Mouse (Mus musculus) adrenal gland, adult (tissue): ENCODE measurements around the gene Kif14.
A peak's percentile ranks its signal among the peaks of the same experiment; 100 is the strongest.
"Not testable (repeated sequence)": the region's sequence is repeated elsewhere in the genome, so short reads cannot be mapped to it uniquely, and the experiment has no call there.

Experiments
- DNase-seq, 2 experiments: peaks; one replicate each; pipeline ENCODE4 v3.0.0; 2022 to 2023; ENCODE audit warnings: low spot score in 1 of 2; ENCODE audit not compliant: inconsistent age in 2 of 2

Kif14 gene

DNA sequence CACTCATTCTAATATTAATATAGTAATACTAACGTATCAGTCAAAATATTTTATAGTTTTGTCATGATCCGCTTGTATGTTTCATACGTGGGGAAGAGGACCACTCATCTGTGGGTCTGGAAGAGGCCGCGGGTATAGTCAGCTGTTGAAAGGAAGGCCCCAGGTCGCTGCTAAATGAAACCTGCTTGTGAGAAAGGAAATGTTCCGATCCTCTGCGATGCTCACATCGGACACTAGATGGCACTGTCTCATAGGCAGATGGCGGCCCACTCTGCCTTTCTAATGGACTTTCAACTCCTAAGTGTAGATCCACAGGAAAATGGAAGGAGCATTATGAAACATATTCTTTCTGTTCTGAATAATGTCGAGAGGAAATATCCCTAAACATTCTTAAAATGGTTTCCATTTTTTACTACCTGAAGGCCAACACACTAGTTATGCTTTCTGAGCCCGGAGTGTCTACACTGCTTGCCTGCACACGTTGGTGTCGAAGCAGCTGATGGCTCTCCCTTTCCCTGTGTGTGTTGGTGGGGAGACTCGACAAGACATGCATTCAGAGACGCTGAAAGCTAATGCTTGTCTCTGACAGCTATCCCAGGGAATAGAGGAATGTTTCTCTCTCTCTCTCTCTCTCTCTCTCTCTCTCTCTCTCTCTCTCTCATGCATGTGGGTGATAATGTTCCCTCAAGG is 84.9 kb downstream of the Kif14 start:
- peak; percentile 64 to 94 for DNase-seq

DNA sequence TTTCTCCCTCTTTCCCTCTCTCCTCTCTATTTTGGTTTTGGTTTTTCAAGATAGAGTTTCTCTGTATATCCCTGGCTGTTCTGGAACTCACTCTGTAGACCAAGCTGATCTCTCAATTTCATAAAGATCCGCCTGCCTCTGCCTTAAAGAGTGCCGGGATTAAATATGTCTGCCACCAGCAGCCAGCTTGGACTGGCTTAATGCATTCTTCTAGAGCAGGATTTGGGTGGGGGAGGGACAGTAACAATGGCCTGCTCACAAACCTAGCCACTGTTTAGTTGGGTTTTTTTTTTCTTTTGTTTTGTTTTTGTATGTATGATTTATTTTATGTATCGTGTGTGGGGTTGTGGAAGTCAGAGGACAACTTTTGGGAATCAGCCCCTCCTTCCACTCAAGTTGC is 88.5 kb downstream of the Kif14 start:
- DNase-seq, result no peak

DNA sequence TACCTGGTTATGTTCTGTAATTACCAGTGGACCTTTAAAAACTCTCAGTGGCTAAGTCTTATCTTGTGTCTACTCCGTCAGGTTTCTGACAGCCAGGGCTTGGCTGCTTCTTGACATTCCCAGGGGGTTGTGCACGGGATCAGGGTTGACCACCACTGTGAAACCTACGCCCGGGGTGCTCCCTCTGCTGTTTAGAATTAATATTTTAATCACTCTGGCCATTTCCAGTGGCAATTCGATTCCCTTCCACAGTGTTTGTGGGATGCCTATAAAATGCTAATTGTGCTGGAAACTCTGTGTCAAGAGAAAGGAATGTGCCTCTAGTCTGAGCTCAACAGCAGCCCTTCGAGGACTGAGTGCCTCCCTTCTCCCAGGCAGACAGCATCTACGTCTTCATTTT is 89.7 kb downstream of the Kif14 start:
- DNase-seq, result peak in 1 of 2 experiments; percentile 45

DNA sequence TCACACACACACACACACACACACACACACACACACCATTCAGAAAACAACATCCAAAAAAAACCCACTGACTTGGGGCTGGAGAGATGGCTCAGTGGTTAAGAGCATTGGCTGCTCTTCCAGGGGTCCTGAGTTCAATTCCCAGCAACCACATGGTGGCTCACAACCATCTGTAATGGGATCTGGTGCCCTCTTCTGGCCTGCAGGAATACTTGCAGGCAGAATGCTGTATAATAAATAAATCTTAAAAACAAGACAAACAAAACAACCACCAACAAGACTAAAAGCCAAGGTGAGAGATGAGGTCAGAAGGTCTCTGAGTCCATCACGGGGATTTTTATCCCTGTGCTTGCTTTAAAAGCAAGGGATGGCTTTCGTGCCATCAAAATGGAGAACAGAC is 90.5 kb downstream of the Kif14 start:
- not testable (repeated sequence) for DNase-seq

DNA sequence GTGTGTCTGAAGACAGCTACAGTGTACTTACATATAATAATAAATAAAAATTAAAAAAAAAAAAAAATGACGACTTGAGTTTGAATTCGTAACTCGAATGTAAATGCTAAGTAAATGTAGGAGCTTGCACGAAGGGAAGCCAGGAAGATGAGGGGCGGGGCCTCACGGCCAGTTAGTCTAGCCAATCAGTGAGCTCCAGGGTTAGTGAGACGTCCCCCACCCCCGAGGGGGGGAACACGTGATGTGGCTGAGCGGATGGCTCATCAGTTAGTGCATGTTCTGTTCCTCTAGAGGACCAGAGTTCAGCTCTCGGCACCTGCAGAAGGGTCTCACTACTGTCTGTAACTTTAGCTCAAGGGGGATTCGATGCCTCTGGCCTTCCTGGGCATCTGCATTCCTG is 91.3 kb downstream of the Kif14 start:
- DNase-seq, result no peak

DNA sequence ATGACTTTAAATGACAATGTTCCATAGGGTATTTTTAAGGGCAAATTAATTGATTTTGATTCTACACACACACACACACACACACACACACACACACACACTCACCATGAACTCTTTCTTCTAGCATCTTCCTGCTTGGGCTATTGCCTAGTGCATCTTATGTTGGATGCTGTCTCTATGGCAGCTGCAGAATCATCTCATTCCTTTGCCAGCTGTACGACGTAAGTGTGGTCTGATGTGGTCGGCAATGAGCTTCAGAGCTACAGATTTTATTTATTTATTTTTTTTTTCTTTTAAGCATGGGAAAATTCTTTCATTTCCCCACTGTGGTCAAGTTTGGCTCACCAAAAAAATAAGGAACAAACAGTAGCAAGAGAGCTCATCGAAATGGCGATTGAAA is 92.6 kb downstream of the Kif14 start:
- DNase-seq, result no peak

DNA sequence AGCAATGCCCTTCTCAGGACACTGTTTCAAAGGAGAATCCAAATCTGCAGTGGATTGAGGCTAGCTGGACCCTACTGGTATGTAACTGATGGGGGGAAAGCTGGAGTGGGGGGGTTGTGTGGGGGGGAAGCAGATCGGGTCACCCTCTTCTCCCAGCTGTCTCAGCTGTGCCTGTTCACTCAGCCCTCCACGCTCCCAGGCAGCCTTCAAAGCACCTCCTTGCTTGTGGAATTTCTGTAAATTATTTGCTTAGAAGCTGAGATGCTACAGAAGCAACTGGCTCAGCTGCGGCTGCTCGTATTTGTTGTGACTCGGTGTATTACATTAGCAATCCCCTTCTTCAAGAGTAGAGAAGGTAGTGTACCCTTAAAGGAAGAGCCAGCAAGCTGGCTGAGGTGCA is 93.1 kb downstream of the Kif14 start:
- DNase-seq, result no peak

DNA sequence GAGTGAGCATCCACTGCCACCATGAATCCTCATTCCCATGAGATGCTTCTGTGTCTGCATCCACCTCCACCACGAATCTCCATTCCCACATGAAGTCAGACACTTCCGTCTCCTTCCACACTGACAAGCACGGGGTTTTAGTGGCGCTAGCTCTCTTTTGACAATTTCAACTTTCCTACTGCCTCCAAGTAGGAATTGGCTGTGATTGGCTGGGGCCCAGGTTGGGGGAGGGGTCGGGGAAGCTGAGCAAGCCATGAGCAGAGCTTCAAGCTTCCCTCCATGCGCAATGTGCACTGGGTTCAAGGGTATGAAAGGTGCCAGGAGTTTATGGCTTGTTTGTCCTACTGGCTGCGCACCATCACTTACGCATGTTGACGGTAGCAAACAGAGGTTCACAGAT is 93.6 kb downstream of the Kif14 start:
- no peak for DNase-seq

DNA sequence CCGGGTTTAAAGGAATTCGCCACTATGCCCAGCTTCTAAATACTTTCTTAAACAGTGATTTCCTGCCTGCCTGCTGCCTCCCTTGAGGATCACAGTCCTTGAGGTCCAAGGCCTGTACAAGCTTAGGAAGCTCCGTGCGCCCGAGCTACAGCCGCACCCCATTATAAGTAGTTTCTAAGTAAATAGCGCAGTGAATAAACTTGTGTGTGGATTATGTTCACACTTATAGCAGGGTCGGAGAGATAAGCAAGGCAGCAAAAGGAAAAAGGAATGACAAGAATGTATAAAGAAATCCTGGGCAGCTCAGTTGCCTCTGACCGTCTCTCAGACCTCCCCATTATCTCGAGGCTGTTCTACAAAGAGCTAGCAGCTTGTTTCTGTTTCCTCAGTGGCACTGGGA is 95.7 kb downstream of the Kif14 start:
- no peak for DNase-seq

DNA sequence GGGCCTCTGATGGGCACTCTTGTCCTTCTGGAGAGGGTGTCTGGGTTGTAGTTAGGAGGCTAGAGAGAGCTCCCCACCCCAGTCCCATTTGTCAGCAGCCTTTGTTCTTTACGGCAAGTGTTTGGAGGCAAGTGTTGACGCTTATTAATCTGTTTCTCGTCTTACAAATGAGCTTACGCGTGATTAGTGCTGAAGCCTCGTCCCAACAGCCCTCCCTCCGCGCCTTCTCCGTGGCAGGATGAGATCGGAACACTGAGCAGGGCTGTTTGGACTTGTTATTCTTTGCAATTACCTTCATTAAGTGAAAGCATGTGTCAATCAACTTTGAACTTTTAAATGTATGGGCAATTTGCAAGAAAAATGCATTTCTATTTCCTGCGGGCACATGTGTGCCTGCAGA is 97.0 kb downstream of the Kif14 start:
- DNase-seq, result no peak

DNA sequence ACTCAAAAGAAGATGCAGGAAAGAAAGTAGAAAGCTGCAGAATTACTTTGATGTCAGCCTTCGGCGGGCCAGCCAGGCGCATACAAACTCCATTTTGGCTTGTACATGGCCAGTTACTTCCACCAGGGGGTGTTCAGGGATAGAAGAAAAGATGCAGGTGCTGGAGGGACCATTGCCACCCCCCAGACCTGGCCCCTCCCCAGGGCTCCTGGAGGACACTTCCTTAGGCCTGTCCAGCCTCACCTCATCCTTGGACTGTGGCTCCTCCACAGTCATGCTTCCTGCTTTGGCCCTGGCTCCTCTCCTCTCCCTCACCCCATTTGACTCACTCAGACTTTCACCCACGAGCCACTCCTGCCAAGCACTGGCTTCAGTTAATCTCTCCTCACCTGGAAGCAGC is 98.8 kb downstream of the Kif14 start:
- no peak for DNase-seq

DNA sequence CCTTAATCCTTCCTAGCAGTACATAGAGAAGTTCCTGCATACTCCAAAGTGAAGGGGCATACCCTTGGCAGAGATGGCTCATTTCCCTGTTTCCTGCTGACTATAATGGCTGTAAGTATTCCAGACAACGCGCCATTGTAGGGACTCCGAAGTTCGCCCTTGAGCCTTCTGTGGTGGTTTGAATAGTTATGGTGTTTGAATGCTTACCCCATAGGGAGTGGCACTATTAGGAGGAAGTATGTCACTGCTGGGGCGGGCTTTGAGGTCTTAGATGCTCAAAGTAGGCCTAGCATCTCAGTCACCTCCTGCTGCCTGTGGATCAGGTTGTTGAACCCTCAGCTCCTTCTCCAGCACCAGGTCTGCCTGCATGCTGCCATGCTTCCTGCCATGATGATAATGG is 100.2 kb downstream of the Kif14 start:
- DNase-seq, result no peak

DNA sequence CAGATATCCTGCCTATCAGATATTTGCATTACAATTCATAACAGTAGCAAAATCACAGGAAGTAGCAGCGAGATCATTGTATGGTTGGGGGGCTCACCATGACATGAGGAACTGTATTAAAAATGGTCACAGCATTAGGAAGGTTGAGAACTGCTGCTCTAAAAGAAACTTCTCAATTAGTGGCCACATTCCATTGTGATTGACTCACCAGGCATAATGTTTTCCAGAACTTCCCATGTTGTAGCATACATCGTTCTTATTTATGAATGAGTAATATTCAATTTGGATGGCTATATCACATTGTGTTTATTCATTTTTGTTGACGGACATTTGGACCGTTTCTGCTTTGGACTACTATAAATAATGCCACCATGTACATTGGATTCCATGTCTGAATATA is 101.5 kb downstream of the Kif14 start:
- DNase-seq, result no peak

DNA sequence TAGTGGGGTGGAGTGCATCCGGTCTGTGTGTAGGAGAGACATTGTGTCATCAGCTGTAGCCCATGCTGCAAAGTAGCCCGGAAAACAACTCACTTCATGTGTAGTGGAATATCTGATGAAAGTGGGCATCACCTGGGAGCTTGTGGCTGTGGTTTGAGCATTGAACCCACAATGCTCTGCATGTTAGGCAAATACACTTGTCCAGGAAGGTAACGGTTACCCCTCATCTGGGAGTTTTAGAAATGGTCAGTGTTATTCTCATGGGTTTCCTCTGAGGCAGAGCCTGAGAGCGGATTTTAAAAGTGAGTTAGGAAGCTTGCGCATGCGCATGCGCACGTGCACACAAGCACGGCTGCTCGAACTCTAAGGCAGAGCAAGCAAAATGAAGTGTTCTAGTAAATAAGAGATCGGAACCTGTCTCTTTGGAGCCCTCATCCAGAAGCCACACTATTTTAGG is 102.6 kb downstream of the Kif14 start:
- DNase-seq, result no peak

DNA sequence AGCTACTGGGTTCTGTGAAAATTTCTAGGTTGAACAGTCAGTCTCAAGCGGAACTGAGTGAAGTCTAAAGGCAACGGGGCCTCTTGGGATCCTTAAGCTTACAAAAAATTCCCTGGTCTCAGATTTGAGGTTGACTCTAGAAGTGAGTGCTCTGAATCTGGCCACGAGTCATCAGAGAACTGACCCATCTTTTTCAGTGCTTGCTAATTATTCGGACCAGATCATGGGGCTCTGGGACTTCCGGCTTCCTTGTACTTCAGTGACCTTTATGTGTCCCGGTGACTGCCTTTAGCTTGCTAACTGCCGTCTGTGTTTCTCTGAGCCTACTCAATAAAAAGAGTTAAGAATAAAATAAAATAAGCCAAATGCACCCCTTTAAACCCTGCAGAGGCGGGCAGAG is 103.1 kb downstream of the Kif14 start:
- DNase-seq, result no peak

DNA sequence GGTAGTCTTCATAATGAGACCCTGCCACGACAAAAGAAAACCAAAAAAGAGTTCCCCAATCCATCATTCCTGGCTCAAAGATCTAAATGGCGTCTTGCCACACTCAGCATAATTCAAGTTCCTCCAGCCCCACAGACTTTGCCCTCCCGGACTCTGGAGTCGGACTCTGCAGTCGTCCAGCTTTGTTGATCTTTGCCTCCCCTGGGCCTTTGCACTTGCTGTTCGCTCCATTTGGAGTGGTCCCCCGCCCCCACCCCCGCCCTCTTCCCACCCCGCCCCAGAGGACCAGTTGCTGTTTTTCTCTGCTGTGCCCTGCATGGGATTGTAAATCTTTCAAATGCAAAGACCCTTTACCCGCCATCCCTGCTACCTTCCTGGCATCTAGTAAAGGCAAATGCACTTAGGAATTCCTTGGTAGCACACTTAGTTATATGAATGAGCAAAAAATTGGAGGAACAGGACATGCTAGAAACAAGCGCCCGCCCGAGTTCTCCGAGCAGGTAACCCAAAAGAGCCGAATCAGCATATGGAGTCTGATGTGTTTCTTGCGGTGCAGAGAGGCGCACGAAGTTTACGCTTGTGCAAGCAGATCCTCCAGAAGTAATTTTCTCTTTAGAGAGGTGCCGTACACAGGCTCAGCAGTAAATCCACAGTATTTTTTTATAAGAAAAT is 103.6 kb downstream of the Kif14 start:
- no peak for DNase-seq

DNA sequence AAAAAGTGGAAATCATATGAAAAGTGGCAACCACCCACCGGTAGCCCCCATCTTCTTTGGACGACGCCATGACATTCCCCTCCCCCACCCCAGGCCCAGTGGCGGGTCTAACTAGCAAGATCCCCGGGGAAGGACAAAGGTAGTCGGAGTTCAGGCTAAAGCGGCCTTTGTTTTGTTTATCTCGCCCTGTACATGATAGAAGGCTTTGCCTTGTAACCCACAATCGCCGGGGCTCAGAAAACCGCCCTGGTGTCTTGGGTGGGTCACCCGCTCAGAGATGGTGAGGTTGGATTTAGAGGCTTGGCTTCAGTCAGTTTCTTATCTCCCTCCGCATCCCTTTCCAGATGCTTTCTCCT is 104.1 kb downstream of the Kif14 start:
- no peak for DNase-seq

DNA sequence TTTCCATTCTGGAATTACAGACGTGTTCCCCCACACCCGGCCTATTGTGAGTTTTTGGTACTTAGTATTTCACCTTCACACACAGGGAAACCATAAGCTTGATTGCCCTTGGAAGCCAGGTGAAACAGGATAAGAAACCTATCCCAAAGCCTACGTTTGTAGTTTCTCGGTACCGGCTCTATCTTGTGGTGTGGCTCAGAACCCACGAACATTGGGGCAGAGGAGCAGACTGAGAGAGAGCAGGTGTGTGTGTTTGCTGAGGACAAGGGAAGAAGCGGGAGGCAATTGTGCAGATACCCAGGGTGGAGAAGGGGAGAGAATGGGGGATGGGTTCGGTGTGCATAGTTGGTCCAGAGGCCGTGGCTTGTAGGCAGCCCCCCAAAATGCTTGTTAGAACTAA is 104.8 kb downstream of the Kif14 start:
- no peak for DNase-seq

DNA sequence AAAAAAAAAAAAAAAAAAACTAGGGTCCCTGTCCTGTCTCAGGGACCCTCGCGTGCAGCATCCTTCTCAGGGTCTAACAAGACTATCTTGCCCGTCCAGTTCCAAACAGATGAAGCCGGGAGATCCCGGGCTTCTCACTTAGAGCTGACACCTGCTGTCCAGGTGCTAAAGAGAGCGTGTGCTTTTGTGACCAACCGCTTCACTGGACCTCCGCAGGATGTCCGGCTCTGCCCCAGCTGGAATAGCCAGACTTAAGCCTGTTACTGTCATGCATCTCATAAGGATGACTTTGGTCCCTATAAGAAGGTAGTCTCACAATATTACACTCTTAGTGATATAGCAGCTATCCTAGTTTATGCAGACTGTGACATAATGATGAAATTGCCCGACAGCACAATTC is 105.4 kb downstream of the Kif14 start:
- DNase-seq, result no peak

DNA sequence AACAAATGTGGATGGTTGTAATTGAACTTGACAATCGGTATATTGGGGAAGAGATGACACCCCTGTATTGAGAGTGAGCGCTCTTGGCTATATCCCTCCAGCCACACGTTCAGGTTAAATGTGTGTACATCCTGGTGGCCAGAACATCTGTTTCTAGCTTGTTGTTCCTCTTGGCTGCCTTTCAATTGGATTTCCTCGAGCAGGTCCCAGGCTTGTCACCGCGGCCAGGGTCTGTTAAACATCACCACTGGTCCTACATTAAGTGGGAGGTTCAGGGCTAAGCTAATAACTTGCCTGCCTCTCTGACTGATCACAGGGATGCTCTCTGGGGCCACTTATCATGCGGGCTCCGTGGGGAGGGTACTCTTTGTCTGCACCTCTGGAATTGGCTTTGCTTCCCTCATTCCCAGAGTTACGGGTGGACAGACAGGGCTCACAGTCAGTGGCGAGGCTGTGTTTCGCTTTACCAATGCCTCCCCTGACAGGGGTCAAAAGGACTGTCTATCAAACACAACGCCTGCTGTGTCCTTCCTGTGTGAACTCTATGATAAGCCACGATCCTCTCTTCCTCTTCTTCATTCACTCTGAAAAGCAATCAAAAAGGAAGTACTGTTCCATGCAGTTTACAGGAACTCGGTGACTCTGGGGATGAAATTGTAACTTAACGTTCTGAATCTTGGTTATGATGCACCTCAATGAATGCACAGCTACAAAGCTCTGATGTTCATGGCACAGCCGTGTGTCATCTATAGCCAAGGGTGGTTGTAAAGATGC is 111.9 kb downstream of the Kif14 start:
- no peak for DNase-seq

DNA sequence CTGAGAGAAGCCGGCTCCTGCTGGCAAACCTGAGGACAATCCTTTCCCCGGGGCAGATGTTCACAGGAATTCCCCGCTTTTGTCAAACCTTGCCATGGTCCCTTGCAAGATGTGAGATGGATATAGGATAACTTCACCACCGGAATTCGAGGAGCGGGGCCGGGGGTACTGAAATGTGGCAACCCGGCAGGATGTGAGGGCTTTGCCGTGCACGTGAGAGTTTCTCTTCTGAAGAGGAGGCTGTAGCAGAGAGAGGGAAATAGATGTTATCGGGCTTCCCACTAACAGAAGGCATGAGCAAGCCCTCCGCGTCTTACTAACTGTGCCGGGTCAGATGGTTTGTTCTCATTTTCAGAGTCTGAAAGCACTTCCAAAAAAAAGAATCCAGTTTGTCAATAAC is 113.2 kb downstream of the Kif14 start:
- DNase-seq, result no peak

DNA sequence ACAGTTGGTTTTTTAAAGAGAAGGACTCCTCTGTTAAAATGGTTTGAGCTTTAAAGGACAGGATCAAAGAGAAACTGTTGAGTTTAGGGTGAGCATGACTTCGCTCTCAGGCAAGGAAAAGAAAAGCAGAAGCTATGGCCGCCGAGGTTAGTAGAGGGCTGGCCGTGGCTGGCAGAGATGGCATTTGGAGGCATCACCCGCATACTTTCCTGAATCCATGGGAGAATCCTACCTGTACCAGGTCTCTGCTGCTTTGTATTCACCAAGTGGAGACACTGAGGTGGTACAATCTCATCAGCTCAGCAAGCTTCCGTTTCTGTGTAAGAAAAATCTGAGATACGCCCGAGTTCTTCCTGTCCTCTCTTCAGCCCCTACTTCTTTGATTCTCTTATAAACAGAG is 114.1 kb downstream of the Kif14 start:
- DNase-seq, result no peak
